Mouse (Mus musculus) lung, postnatal 0 days (tissue): Measurements from ENCODE around the gene Cd209e. TPM values are rescaled to one million over a fixed set of nuclear protein-coding genes. Genes with fewer than 3 reads are reported as not detected.
"Not testable (repeated sequence)": the region's sequence is repeated elsewhere in the genome, so short reads cannot be mapped to it uniquely, and the experiment has no call there.

Experiments
- ATAC-seq: fragments of 200-750 bp; cut with Nextera tagmentation; 2 replicates; pipeline ENCODE4 v1.8.0; 2017; ENCODE audit warnings: moderate library complexity
- DNase-seq: peaks from one replicate; pipeline ENCODE4 v3.0.0-alpha.2; 2016; ENCODE audit warnings: low spot score
- H3K27ac ChIP-seq: fragments of 300-500 bp; sonication (generic); 2 replicates; pipeline ENCODE4 v1.5.1; 2014; ENCODE audit warnings: antibody characterized with exemption, mild to moderate bottlenecking, low read length, mixed read lengths
- H3K27me3 ChIP-seq: fragments of 300-500 bp; sonication (generic); replicated peaks from 2 replicates; pipeline ENCODE4 v1.6.1; 2014; ENCODE audit warnings: low read length, mixed read lengths; ENCODE audit not compliant: insufficient read depth
- H3K36me3 ChIP-seq: fragments of 300-500 bp; sonication (generic); 2 replicates; pipeline ENCODE4 v1.6.1; 2014; ENCODE audit warnings: low read length, mixed read lengths; ENCODE audit not compliant: insufficient read depth
- H3K4me1 ChIP-seq: fragments of 300-500 bp; sonication (generic); 2 replicates; pipeline ENCODE4 v1.6.1; 2014; ENCODE audit warnings: antibody characterized with exemption, low read depth, low read length, mixed read lengths; ENCODE audit not compliant: insufficient read depth
- H3K4me2 ChIP-seq: fragments of 300-500 bp; sonication (generic); replicated peaks from 2 replicates; pipeline ENCODE4 v1.6.1; 2014; ENCODE audit warnings: low read depth, mild to moderate bottlenecking, low read length, moderate library complexity, mixed read lengths
- H3K4me3 ChIP-seq: fragments of 300-500 bp; sonication (generic); 2 replicates; pipeline ENCODE4 v1.5.1; 2014; ENCODE audit warnings: low read depth, low read length
- H3K9ac ChIP-seq: fragments of 300-500 bp; sonication (generic); replicated peaks from 2 replicates; pipeline ENCODE4 v1.6.1; 2014; ENCODE audit warnings: low read depth, mild to moderate bottlenecking
- H3K9me3 ChIP-seq: fragments of 300-500 bp; sonication (generic); 2 replicates; pipeline ENCODE4 v1.6.1; 2016; ENCODE audit warnings: low read length, mixed read lengths
- CTCF ChIP-seq: IDR thresholded peaks from 2 replicates; pipeline ENCODE4 v1.5.1; 2016; ENCODE audit warnings: antibody characterized with exemption, mild to moderate bottlenecking
- EP300 ChIP-seq: IDR thresholded peaks from 2 replicates; pipeline ENCODE4 v1.6.1; 2016; ENCODE audit warnings: antibody characterized with exemption, mild to moderate bottlenecking, control low read depth
- WGBS: fragments of 180-500 bp; shearing (Covaris S2); extraction: QIAGEN DNeasy Blood & Tissue Kit; methylation state at CpG from one replicate; pipeline ENCODE4 v1.1.7; 2014; 5-methylcytosine and 5-hydroxymethylcytosine counted together
- polyA plus RNA-seq: library from polyadenylated mRNA; unstranded; fragments of >200 nt; fragmentation: Nextera tagmentation; extraction: Ambion mirVana; gene quantifications from 2 replicates; pipeline ENCODE4 v1.2.1, GENCODE M21; 2015

Gene Cd209e
- not detected in 2 replicates for polyA plus RNA-seq

DNA sequence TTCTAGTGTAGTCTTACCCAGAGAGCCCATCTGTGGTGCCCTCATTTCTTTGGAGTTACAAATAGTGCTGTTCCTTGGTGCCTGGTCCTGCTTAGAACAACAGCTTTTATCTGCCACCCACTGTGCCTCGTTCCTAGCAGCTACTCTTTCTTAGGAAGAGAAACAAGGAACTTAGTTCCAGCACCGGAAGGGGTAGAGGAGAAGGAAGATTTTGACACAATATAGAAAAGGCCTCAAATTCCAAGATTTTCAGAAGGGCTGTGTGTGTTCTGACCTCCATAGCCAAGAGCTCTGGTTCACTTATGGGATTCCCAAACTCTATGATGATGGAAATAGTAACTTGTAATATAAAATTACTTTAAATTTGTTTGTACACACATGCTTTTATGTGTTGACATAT, at the start of gene Cd209e:
Gene Cd209e, minus strand, starts transcription at position 101 of the 400 bp plus-strand sequence.
- H3K9me3 ChIP-seq: no peaks in the 10 kb centered on the region
- WGBS: 59% methylated on average over 2 of the region's 2 CpGs
- no peak for TF ChIP-seq EP300
- no peak for TF ChIP-seq CTCF
- H3K27me3 ChIP-seq: no peaks in the 10 kb centered on the region
- no peak for ATAC-seq
- no peak within 1 kb of the TSS for H3K4me3 ChIP-seq
- no peaks in the 10 kb centered on the region for H3K36me3 ChIP-seq
- no peak within 1 kb of the TSS for H3K4me2 ChIP-seq
- no peak within 1 kb of the TSS for H3K9ac ChIP-seq
- DNase-seq: no peak
- no peak within 1 kb of the TSS for H3K27ac ChIP-seq
- no peaks in the 10 kb centered on the region for H3K4me1 ChIP-seq

DNA sequence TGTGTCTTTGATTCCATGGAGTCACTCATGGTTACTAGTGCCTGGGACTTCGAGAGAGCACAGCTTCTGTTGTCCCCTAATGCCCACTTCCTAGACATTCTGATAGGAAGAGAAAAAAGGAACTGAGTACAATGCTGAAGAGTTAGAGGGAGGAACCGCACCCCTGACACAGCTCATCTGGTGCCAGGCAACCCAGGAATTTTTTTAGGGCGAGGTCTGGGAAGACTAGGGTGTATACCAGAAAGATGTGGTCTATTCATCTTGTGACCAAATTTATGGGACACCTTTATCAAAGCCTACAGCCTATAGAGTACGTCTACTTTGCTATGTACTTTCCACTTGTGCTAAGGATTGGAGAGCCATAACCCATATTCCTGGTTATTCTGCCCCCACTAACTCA, 24.3 kb upstream of the Cd209e start, which contains the start of gene Cd209d:
Gene Cd209d, minus strand, starts transcription at position 101 of the 400 bp plus-strand sequence.
- H3K36me3 ChIP-seq: no peaks in the 10 kb centered on the region
- DNase-seq (no peak), ATAC-seq (no peak)
- no peak within 1 kb of the TSS for H3K4me2 ChIP-seq
- H3K27me3 ChIP-seq: no peaks in the 10 kb centered on the region
- 58% methylated on average over 4 of the region's 4 CpGs for WGBS
- H3K9me3 ChIP-seq: no peaks in the 10 kb centered on the region
- no peak within 1 kb of the TSS for H3K27ac ChIP-seq
- TF ChIP-seq CTCF (no peak), EP300 (no peak)
- no peaks in the 10 kb centered on the region for H3K4me1 ChIP-seq
- H3K9ac ChIP-seq: no peak within 1 kb of the TSS
- no peak within 1 kb of the TSS for H3K4me3 ChIP-seq

DNA sequence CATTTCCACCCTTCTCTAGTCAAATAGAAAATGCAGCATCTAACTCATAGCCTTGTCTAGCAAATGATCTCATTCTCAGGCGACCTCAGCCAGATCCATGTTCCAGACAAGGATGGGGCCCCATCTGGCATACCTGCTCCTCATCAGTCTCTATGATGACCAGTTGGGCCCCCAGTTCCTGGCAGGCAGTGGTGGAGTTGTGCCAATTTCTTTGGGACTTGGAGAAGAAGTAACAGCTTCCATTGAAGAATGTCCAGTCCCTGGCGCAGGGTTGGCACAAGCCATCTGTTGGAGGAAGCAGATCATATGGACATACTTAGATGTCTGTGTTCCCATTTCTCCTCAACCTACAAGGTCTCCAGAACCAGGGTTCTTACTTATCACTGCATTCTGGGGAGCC, 22.0 kb upstream of the Cd209e start:
- Histone ChIP-seq H3K4me1 (no peaks in the 10 kb centered on the region), H3K9ac (no peak overlapping the region), H3K9me3 (no peaks in the 10 kb centered on the region), H3K4me3 (no peak overlapping the region), H3K36me3 (no peaks in the 10 kb centered on the region), H3K4me2 (no peak overlapping the region), H3K27me3 (no peaks in the 10 kb centered on the region), H3K27ac (no peak overlapping the region)
- no peak for DNase-seq
- ATAC-seq: no peak
- no peak for TF ChIP-seq EP300
- TF ChIP-seq CTCF: no peak
- WGBS: 64% methylated on average over 2 of the region's 2 CpGs

DNA sequence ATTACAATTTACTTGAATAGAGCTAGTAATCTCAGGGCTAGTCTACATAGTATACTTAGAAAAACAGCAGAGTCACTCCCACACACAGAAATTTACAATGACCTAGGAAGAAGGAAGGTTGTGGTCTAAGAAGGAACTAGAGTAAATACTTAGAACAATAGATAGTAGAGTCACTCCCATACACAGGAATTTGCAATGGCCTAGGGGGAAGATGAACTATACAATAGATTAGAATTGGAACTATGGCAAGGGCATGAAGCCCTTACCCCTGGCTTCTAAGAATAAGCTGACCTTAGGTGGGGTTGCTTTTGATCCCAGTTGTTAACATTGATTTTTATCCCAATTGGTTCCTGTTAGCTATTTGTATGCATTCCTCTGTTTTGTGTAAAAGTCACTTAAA, 8.6 kb upstream of the Cd209e start:
- not testable (repeated sequence) for H3K4me3 ChIP-seq, H3K27me3 ChIP-seq, H3K9ac ChIP-seq, H3K27ac ChIP-seq, H3K36me3 ChIP-seq, H3K4me2 ChIP-seq, H3K4me1 ChIP-seq, H3K9me3 ChIP-seq, DNase-seq, ATAC-seq

DNA sequence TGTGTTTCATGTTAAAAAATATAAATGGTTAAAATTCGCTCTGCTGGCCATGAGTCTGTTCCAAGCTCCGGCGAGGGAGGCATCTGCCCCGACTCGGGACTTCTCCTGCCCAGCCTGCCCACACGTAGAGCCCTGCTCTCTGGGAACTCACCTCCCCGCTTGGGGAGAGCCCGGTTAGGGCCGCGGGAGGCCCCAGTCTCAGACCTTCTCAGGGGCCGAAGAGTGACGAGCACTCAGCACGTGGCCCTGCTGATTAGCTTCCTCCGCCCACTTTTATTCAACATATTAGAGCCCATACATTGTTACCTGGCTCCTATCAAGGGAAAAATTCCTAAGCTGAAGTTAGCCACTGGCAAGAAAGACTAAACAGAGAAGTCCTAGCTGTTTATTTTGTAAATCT, 51.0 kb downstream of the Cd209e start:
- no peak for ATAC-seq
- no peak overlapping the region for H3K9ac ChIP-seq
- peak; percentile 3 for DNase-seq

More for the DNA sequence above, 51.0 kb downstream of the Cd209e start:
- Histone ChIP-seq H3K9me3 (0 out of 2 replicates have a peak, but pooled peaks cover 3% of the 10 kb centered on the region), H3K4me3 (no peak overlapping the region), H3K27me3 (no peaks in the 10 kb centered on the region), H3K36me3 (no peaks in the 10 kb centered on the region), H3K27ac (no peak overlapping the region), H3K4me1 (no peaks in the 10 kb centered on the region), H3K4me2 (no peak overlapping the region)
- TF ChIP-seq CTCF (no peak), EP300 (no peak)
- 86% methylated on average over 14 of the region's 14 CpGs for WGBS

Other genes starting within 250 kb of the Cd209e start
- gene Xab2, start 233.0 kb downstream of the Cd209e start, polyA plus RNA-seq: 34.2 and 37.3 TPM in 2 replicates
- gene Pet100, start 232.8 kb downstream of the Cd209e start, polyA plus RNA-seq: 117 and 119 TPM in 2 replicates
- gene Pcp2, start 228.8 kb downstream of the Cd209e start, polyA plus RNA-seq: 0.08 TPM in 1 of 2 replicates, not detected in the other
- 87.1 and 94.2 TPM in 2 replicates for gene Stxbp2, start 223.4 kb downstream of the Cd209e start, polyA plus RNA-seq
- gene Retn, start 198.5 kb downstream of the Cd209e start, polyA plus RNA-seq: not detected in 2 replicates
- 19.3 and 20.2 TPM in 2 replicates for gene Mcemp1, start 188.6 kb downstream of the Cd209e start, polyA plus RNA-seq
- 6.9 and 9.1 TPM in 2 replicates for gene Fcor, start 181.9 kb downstream of the Cd209e start, polyA plus RNA-seq
- gene Trappc5, start 178.0 kb downstream of the Cd209e start, polyA plus RNA-seq: 29.2 and 30.0 TPM in 2 replicates
- gene Fcer2a, start 160.1 kb downstream of the Cd209e start, polyA plus RNA-seq: 0.14 and 1.2 TPM in 2 replicates
- 0.88 and 1.1 TPM in 2 replicates for gene Clec4g, start 133.7 kb downstream of the Cd209e start, polyA plus RNA-seq
- gene Cd209a, start 105.3 kb downstream of the Cd209e start, polyA plus RNA-seq: 0.64 and 0.72 TPM in 2 replicates
- gene Cd209d, start 24.2 kb upstream of the Cd209e start, polyA plus RNA-seq: not detected in 2 replicates
- gene Cd209b, start 72.5 kb upstream of the Cd209e start, polyA plus RNA-seq: not detected in 2 replicates
- gene Cd209c, start 100.4 kb upstream of the Cd209e start, polyA plus RNA-seq: 0.17 and 0.26 TPM in 2 replicates